Mouse (Mus musculus): ENCODE measurements around the gene Smim11.

Gene Smim11

GRCm38 (mm10) chr16:92319353-92320109 lies 18.4 kb downstream of the Smim11 start:
- peak; percentile 49 for DNase-seq (ENCODE audit: low spot score)

- no peak for DNase-seq (ENCODE audit: low spot score)
Measured at GRCm38 (mm10) chr16:92320361-92320760, 19.3 kb downstream of the Smim11 start.

- no peak for DNase-seq (ENCODE audit: low spot score)
Measured at GRCm38 (mm10) chr16:92321341-92321740, 20.3 kb downstream of the Smim11 start, which contains the start of gene Fam243. Gene Fam243, minus strand, starts transcription at chr16:92321441.

- no peak for DNase-seq (ENCODE audit: low spot score)
Measured at GRCm38 (mm10) chr16:92324309-92325061, 23.4 kb downstream of the Smim11 start.

GRCm38 (mm10) chr16:92325062-92325406 lies 23.9 kb downstream of the Smim11 start:
- no peak for DNase-seq (ENCODE audit: low spot score)

- no peak for DNase-seq (ENCODE audit: low spot score)
Measured at GRCm38 (mm10) chr16:92327911-92328310, 26.8 kb downstream of the Smim11 start.

- no peak for DNase-seq (ENCODE audit: low spot score)
Measured at GRCm38 (mm10) chr16:92330966-92331365, 29.9 kb downstream of the Smim11 start.

GRCm38 (mm10) chr16:92334600-92334999 lies 33.5 kb downstream of the Smim11 start:
- no peak for DNase-seq (ENCODE audit: low spot score)

GRCm38 (mm10) chr16:92336280-92336679 lies 35.2 kb downstream of the Smim11 start:
- peak; percentile 23 for DNase-seq (ENCODE audit: low spot score)

GRCm38 (mm10) chr16:92340612-92341511 lies 39.8 kb downstream of the Smim11 start:
- peak; percentile 27 for DNase-seq (ENCODE audit: low spot score)

- DNase-seq (ENCODE audit: low spot score), result no peak
Measured at GRCm38 (mm10) chr16:92345177-92345576, 44.1 kb downstream of the Smim11 start.

- no peak for DNase-seq (ENCODE audit: low spot score)
Measured at GRCm38 (mm10) chr16:92346297-92346916, 45.3 kb downstream of the Smim11 start.

- no peak for DNase-seq (ENCODE audit: low spot score)
Measured at GRCm38 (mm10) chr16:92348941-92349340, 47.9 kb downstream of the Smim11 start.

GRCm38 (mm10) chr16:92353295-92353694 lies 52.2 kb downstream of the Smim11 start:
- DNase-seq (ENCODE audit: low spot score), result no peak

GRCm38 (mm10) chr16:92353897-92354296 lies 52.8 kb downstream of the Smim11 start:
- DNase-seq (ENCODE audit: low spot score), result no peak

GRCm38 (mm10) chr16:92355366-92355765 lies 54.3 kb downstream of the Smim11 start:
- DNase-seq (ENCODE audit: low spot score), result no peak

GRCm38 (mm10) chr16:92355982-92356381 lies 54.9 kb downstream of the Smim11 start:
- no peak for DNase-seq (ENCODE audit: low spot score)

GRCm38 (mm10) chr16:92357023-92357422 lies 55.9 kb downstream of the Smim11 start:
- no peak for DNase-seq (ENCODE audit: low spot score)

- no peak for DNase-seq (ENCODE audit: low spot score)
Measured at GRCm38 (mm10) chr16:92357566-92357965, 56.5 kb downstream of the Smim11 start.

GRCm38 (mm10) chr16:92358734-92359133 lies 57.6 kb downstream of the Smim11 start:
- no peak for DNase-seq (ENCODE audit: low spot score)

- no peak for DNase-seq (ENCODE audit: low spot score)
Measured at GRCm38 (mm10) chr16:92359229-92359628, 58.1 kb downstream of the Smim11 start, which contains the start of gene Kcne1. Gene Kcne1, minus strand, starts transcription at chr16:92359468.

GRCm38 (mm10) chr16:92360711-92361110 lies 59.6 kb downstream of the Smim11 start:
- DNase-seq (ENCODE audit: low spot score), result no peak
